Mouse (Mus musculus): ENCODE measurements around the gene Hmox1. TPM values are rescaled to one million over a fixed set of nuclear protein-coding genes. Genes with fewer than 3 reads are reported as not detected.

Gene Hmox1
- total RNA-seq, 2 experiments from 2014 or later, result 6.3 to 7.0 TPM

DNA sequence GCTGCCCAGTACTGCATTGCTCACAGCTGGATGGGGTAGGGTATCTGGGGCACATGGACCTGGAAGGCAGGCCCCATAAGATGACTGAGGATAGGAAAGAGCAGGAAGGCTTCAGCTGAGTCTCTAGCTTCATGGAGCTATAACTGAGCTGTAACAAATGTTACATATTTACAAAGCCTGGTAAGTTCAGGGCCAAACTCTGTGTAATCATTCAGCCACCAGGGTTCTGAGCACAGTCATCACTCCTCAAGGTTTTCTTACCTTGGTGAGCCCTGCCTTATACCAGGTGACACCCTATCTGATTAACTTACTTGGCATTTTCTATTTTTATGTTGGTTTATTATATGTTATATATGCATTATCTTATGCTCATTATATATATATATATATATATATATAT is 6.3 kb upstream of the Hmox1 start:
- DNase-seq (ENCODE audit: extremely low spot score in 1 of 2, low spot score in 1 of 2), result no peak

DNA sequence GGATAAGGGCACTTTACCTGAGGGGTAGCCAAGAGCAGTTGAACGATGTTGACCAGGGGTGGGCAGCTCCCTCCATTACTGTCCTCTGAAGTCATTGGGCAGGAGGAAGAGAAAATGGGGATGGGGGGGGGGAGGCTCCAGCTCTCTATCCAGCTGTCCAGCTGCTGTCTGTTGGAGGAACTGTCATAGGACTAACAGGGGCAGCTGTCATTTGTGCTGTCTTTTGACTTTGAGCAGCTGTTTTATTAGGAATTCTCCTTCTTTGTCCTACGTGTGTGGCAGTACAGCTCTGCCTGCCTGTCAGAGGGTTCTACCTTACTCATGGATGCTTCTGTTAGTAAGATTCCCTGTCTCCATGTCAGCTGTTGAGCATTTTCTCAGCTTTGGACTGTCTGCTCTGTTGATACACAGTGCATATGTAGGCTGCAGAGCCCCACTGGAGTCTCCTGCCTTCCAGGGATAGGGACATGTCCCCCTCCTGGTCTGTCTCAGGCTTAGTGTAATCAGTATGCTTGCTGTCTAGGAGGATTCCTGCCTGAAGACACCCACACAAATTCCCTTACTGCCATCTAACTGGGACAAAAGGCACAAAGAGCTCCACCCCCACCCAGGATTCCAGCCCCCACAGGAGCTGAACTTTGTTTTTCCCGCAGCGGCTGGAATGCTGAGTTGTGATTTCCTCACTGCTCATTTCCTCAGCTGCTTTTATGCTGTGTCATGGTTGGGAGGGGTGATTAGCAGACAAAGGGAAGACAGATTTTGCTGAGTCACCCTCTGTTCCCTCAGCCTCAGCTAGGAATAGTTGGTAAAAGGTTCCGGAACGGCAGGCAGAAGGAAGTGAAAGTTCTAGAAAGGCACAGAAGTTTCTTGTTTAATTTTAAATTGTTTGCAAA is 4.2 kb upstream of the Hmox1 start:
- DNase-seq (ENCODE audit: extremely low spot score in 1 of 2, low spot score in 1 of 2), result peak; percentile 17 to 31

DNA sequence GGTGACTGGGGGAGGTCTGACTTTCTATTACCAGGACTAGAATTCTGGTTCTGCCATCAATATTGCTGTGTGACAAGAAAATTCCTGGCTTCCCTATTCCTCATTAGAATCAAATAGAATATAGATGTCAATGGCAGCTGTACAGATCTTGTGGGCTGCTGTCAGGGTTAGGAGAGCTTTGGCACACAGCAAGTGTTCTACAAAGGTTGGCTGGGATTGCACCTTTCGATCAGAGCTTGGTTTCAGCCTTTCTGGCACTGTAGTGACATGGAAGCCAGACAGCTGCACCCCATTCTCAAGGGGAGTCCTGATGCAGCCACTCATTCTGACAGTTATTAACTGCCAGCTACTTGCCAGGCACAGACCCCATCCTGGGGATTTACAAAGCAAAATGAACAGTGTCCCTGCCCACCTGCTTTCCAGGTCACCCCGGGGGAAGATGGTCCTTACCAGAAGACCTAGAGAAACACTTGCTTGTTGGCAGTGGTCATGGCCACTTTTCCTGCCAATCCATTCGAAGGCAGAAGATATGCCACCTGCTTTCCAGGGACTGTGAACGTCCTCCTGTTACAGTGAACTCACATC is 2.5 kb upstream of the Hmox1 start:
- no peak for DNase-seq (ENCODE audit: extremely low spot score in 1 of 2, low spot score in 1 of 2)

DNA sequence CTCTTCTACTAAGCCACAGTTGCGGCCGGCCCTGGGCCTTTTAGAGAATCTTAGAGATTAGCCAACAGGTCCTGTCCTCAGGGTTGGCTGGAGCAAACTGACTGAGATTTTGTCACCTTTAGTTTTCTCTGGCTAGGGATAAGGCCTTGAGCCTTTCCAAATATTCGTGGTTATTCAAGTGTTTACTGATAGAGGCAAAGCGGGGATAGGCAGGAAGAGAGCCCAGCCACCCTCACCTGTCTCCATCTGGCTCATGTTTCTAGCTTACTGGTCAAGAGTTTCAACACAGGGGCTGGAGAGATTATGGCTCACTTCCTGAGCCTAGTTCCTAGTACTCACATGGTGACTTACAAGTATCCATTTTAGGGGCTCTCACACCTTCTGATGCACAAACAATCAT is 9.5 kb downstream of the Hmox1 start:
- DNase-seq (ENCODE audit: extremely low spot score in 1 of 2, low spot score in 1 of 2), result no peak

DNA sequence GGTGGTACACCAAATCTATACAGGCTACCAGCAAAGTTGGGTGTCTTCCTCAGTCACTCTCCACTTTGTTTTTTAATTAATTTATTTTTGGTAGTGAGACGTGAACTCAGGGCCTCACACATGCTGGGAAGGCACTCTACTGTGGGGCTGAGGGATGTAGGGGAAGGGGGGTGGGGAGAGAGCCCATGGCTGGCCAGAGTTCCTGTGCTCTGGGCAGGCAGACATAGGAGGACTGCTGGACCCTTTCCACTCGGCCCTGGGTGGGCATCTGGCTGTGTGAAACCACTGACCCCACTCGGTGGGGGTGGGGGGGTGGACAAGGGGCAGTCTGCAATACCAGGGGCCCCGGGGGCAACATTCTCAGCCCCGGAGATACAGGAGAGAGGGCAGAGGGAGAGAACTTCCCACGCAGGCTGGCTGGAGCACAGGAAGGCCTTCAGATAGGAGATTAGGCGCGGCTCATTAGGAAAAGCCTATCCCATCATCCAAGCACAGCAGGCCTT is 10.0 kb downstream of the Hmox1 start:
- DNase-seq (ENCODE audit: extremely low spot score in 1 of 2, low spot score in 1 of 2), result no peak

DNA sequence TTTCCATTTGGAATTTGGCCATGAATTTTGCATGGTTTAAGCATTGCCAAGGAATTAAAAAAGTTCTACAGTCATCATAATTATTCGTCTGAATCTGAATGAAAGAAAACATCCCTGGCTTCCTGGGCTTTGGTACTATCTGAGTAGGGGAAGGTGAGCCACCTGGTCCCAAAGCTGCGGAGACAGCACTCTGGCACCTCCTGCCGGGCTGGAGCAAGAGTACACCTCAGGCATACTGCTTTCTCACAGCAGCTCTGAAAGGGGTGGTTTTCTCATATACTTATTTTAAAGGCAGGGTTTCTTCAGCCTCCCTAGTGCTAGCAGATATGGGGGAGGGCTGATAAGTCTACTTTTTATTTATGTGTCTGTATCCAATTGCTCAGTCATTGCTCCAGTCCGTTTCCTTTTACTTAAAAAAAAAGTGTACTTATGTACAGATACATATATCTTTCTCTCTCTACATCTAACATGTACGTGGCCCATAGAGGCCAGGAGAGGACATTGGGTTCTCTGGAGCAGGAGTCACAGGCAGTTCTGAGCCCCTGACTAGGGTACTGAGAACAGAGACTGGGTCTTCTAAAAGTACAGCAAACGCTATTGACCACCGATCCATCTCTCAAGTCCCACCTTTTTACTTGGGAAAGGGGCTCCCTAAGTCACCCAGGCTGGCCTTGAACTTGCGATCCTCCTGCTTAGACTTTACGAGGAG is 15.3 kb downstream of the Hmox1 start:
- peak; percentile 36 to 68 for DNase-seq (ENCODE audit: extremely low spot score in 1 of 2, low spot score in 1 of 2)

DNA sequence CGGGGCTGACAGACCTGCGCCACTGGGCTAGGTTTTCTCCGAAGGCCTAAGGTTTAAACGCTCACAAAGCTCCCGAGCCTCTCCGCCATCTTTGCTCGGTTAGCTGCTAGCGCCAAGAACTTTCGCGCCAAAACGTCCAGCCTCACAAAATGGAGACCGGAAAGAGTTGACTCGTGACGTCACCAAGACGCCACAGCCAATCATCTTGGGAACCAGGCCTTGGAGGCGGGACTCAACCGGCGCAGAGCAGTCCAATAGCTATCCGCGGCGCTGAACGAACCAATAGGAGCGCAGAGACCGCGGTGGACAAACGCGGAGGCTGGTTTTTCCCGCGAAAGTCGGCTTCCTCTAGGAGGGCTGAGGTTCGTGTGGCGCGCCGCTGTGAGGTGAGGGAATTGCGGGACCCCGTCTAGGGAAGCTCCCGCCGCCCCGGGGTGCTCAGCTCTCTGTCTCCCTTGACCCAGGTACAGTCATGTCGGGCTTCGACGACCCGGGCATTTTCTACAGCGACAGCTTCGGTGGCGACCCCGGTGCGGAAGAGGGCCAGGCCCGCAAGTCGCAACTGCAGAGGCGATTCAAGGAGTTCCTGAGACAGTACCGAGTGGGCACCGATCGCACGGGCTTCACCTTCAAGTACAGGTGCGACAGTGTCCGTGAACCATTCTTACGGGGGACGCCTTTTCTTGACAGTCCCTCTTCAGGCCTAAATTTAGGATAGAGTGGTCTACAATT is 16.0 kb downstream of the Hmox1 start, which contains the start of gene Mcm5:
Mcm5 (plus strand) TSS at position 334 of the 732 bp plus-strand sequence.
- peak; percentile 97 to 98 for DNase-seq (ENCODE audit: extremely low spot score in 1 of 2, low spot score in 1 of 2)

DNA sequence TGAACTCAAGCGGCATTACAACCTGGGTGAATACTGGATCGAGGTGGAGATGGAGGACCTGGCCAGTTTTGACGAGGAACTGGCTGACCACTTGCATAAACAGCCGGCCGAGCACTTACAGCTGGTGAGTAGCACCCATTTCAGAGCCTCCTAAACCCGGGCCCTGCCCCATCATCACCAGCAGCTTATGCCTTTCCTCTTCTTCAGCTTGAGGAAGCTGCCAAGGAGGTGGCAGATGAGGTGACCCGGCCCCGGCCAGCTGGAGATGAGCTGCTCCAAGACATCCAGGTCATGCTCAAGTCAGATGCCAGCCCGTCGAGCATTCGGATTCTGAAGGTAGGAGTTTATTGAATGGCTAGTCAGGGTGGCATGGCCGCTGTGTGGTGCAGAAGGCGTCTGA is 16.7 kb downstream of the Hmox1 start:
- DNase-seq (ENCODE audit: extremely low spot score in 1 of 2, low spot score in 1 of 2), result no peak

DNA sequence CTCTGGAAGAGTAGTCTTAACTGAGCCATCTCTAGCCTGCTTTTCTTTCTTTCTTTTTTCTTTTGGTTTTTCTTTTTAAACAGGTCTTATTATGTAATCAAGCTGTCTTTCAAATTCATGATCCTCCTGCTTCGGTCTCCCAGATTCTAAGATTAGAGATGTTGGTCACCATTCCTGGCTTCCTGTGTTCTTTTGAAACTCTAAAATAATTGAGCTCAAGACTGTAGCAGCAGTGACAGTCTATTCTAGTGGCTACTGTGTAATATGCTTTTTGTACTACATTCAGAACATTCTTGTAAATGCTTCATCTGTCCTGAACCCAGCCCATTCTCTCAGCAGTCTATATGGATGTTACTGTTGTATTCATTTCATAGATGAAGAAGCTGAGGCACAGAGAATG is 25.1 kb downstream of the Hmox1 start:
- DNase-seq (ENCODE audit: extremely low spot score in 1 of 2, low spot score in 1 of 2), result no peak

DNA sequence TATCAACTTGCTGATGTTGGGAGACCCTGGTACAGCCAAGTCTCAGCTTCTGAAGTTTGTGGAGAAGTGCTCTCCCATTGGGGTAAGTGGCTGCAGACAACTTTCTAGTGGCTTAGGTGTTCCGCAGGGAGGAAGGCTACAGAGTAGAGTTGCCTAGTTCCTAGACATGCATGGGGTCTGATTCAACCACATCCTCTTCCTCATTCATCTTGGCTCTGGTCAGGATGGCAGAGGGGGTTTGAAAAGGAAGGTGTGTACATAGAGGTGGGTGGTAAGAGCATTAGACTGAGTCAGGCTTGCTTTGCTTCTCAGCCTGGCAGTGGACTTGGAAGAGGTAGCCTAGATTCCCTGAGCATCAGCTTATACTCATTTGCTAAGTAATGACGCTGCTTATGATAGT is 25.9 kb downstream of the Hmox1 start:
- no peak for DNase-seq (ENCODE audit: extremely low spot score in 1 of 2, low spot score in 1 of 2)

DNA sequence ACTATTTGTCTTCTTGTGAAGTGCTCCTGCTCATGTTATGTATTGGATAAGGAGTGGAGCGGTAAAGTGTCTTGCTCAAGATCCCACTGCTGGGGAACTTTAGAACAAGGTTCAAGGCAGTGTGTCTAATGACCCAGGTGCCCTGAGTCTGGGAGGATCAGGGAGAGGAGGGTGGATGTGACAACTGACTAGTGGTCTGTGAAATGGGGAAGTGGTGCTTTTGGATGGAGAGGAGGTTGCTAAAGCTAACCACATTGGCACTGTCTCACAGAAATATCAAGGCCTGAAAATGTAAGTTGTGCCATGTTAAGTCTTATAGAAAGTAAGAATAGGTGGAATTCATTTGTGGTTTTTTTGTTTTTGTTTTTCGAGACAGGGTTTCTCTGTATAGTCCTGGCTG is 26.3 kb downstream of the Hmox1 start:
- no peak for DNase-seq (ENCODE audit: extremely low spot score in 1 of 2, low spot score in 1 of 2)

DNA sequence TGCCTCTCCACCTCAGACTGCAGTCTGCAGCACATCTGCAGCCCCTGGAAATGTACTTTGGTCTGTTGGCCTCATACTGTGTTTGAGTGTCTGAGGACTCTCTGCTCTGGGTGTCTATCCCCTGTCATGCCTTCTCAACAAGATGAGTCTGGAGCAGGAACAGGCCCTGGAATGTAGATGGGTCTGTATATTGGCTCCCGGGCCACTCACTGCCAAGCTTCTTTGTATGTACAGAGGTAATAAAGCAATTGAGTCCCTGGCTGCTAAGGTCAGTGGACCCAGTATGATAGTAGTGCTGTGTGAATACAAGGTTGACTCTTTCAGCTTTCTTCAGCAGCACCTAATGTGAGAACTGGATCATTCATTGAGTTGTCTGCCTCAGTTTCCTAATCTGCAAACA is 34.0 kb downstream of the Hmox1 start:
- DNase-seq (ENCODE audit: extremely low spot score in 1 of 2, low spot score in 1 of 2), result no peak

DNA sequence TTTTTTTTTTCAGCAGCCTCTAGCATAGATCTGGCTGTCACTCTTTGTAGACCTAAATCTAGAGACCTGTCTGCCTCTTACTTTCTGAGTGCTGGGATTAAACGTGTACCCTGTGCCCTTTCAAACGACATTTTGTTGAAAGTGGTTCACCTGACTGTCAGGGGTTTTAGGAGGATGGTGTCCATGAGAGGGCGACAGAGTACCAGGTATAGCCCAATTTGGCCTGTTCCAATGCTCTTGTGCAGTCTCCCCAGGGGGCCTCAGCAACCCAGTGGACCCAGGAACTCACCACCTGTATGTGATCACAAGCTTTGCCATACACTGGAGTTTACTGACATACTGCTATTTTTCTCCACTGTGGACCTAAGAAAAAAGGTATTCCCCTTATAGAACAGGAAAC is 39.1 kb downstream of the Hmox1 start:
- DNase-seq (ENCODE audit: extremely low spot score in 1 of 2, low spot score in 1 of 2), result peak in 1 of 2 experiments; percentile 69

DNA sequence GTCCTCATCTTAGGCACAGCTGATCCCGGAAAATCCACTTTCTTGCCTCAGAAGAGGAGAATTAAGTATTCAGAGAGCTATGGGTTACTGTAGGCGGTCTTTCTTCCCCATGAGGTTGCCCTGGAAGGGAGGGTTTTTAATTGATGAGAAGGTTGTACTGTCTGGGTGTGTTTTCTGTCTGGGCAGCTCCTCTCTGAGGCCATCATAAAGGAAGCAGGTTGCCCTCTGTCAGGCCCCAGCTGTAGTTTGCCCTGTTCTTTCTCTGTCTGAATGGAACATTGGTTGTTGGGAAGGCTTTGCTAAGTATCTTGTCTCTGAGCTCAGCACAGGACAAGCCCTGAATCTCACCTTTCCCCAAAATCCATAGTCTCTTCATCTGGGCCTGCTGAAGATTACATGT is 40.0 kb downstream of the Hmox1 start:
- DNase-seq (ENCODE audit: extremely low spot score in 1 of 2, low spot score in 1 of 2), result no peak

DNA sequence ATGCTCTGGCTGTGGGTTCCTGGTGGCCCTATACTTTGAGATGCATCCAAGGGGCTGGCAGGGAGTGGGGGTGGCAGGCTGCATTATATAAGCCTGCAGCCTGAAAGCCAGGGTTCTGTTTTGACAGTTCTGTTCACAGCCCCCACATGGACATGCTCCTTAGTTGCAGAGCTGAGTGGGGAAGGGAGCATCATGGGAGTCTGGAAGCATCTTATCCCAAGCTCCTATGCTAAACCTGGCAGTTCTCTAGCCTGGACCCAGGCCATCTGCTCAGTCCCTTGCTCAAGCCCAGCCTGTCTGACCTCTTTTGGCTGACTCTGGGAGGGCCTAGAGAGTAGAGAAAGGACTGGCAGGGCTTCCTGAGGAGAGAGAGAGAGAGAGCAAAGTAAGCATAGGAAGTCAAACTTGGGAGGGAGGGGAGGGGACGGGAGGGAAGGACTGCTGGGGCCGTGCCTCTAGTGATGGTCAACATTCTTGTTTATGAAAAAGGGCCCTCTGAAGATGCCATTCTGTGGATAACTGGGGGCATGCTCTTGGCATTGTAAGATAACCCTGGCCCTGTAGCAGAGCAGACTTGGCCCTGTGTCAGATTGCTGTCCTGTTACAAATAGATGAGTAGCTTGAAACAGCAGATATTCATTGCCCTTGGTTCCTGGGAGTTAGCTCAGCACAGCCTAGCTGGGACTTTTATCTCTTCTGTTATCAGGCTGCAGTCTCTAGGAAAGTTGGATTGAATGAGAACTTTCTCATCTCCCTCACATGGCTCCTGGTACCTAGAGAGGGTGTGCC is 41.4 kb downstream of the Hmox1 start:
- no peak for DNase-seq (ENCODE audit: extremely low spot score in 1 of 2, low spot score in 1 of 2)

DNA sequence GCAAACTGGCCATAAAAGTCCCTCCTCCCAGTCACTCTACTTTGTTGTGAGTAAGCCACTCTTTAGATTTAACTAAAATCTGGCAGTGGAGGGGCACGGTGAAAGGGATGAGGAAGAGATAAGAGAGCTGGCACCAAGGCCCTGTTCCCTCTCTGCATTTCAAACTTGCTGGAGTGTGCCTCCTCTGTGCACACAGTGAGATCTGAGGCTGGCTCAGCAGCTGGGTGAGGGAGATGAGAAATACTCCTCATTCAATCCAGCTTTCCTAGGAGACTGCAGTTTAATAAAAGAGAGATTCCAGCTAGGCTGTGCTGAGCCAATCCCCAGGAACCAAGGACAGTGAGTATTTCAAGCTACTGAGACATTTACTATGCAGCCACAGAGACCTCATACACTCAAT is 42.3 kb downstream of the Hmox1 start:
- no peak for DNase-seq (ENCODE audit: extremely low spot score in 1 of 2, low spot score in 1 of 2)

DNA sequence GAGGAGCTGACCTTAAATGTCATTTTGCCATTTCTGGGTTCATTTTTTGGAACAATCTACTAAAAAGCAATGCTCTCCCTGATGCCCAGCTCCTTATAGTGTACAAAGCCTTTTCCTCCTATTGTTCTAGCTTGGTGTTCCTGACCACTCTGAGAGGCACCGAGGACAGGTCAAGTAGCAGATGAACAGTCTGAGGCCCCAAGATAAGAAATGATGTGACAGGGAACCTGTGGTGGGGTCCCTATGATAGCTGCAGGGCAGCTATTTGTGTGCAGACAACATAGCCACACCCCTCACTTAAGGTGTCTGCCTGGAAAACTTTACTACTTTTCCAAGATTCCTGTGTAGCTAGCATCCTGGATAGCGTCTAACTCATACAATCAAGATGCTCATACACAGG is 42.8 kb downstream of the Hmox1 start:
- no peak for DNase-seq (ENCODE audit: extremely low spot score in 1 of 2, low spot score in 1 of 2)

DNA sequence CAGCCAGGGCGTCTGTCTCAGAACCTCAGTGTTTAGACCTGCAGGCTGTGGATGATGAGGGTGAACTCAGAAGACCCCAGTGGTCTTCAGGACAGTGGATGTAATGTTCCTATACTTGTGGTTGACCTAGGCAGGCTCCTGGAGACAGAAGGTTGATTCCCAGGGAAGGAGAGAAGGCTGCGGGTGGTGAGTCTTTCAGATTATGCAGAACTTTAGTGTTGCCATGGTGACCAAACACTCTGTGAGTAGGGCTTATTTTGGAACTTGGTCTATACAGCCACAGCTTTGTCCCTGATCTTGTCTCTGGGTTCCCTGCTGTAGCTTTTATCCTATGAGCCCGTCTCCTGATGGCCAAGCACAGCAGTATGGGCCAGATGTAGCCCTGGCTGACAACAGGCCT is 44.1 kb downstream of the Hmox1 start:
- no peak for DNase-seq (ENCODE audit: extremely low spot score in 1 of 2, low spot score in 1 of 2)
